Comparison of ENCODE assay signal across 8 mouse cellular contexts in genomic region chr5:74530785-74531184, GRCm38 (mm10). TPM values are rescaled to one million over a fixed set of nuclear protein-coding genes. Genes with fewer than 3 reads are reported as not detected.
DNase-seq lines count a peak whose midpoint lies in the region; ATAC-seq and TF ChIP-seq lines count a peak whose summit lies in the region.

No protein-coding gene starts in this region.

- TF ChIP-seq CTCF in gastrocnemius, adult 2 months (IDR thresholded peaks at IDR 0.05): no peak

- DNase-seq in gastrocnemius, adult 2 months: no peak
- no peak for DNase-seq in gastrocnemius, adult 18-20 months (ENCODE audit: low spot score)
- DNase-seq in 416B (ENCODE audit: low read depth): peak; percentile 15
- no peak for DNase-seq in liver, embryonic 13.5 days
- DNase-seq in retina, embryonic 14.5 days (ENCODE audit: low spot score): no peak

- no peaks in the 10 kb centered on the region for H3K36me3 ChIP-seq in forebrain, embryonic 13.5 days (ENCODE audit: poor library complexity, severe bottlenecking)
- H3K36me3 ChIP-seq in liver, embryonic 13.5 days: no peaks in the 10 kb centered on the region

- no peaks in the 10 kb centered on the region for H3K27me3 ChIP-seq in forebrain, embryonic 13.5 days
- no peaks in the 10 kb centered on the region for H3K27me3 ChIP-seq in liver, embryonic 13.5 days

- H3K27ac ChIP-seq in gastrocnemius, adult 2 months: peak overlapping the region; percentile 85; the same call in 1 of the 2 replicates
- no peak overlapping the region for H3K27ac ChIP-seq in forebrain, embryonic 13.5 days
- H3K27ac ChIP-seq in liver, embryonic 13.5 days: no peak overlapping the region

- 24% methylated on average over 16 of the region's 16 CpGs for WGBS in forebrain, embryonic 13.5 days
- WGBS in liver, embryonic 13.5 days (ENCODE audit: insufficient replicate concordance): 7% methylated on average over 16 of the region's 16 CpGs

- peaks cover 28% of the 10 kb centered on the region for H3K4me1 ChIP-seq in forebrain, embryonic 13.5 days
- H3K4me1 ChIP-seq in liver, embryonic 13.5 days (replicated peaks): peaks cover 54% of the 10 kb centered on the region

- H3K9me3 ChIP-seq in forebrain, embryonic 13.5 days (replicated peaks): no peaks in the 10 kb centered on the region
- H3K9me3 ChIP-seq in liver, embryonic 13.5 days (replicated peaks): no peaks in the 10 kb centered on the region

- peak overlapping the region; percentile 70 for H3K9ac ChIP-seq in forebrain, embryonic 13.5 days
- H3K9ac ChIP-seq in liver, embryonic 13.5 days: peak overlapping the region; percentile 79

- peak overlapping the region; percentile 91 for H3K4me3 ChIP-seq in gastrocnemius, adult 2 months
- peak overlapping the region; percentile 84 for H3K4me3 ChIP-seq in forebrain, embryonic 13.5 days
- peak overlapping the region; percentile 93 for H3K4me3 ChIP-seq in liver, embryonic 13.5 days (replicated peaks)

- intact Hi-C loops in gastrocnemius, adult 2 months (cut with DNase I): loop anchor here (10.0 kb wide), 1 partner anchor 216 kb away; no protein-coding TSS in a partner anchor

- no peak for ATAC-seq in forebrain, embryonic 13.5 days
- no peak for ATAC-seq in liver, embryonic 13.5 days (ENCODE audit: low read depth)
- no peak for ATAC-seq in activated CD4-positive, CD25-positive, alpha-beta regulatory T cell, adult 4 months
- no peak for ATAC-seq in inflammation-experienced regulatory T-cells, adult 6 months

- peak overlapping the region; percentile 99 for H3K4me2 ChIP-seq in forebrain, embryonic 13.5 days
- H3K4me2 ChIP-seq in liver, embryonic 13.5 days: peak overlapping the region; percentile 98

RNA-seq across cellular contexts. Expression of gene Scfd2, which starts 0.8 kb away (rescaled TPM):
- total RNA-seq in gastrocnemius, adult 2 months (2021): 10 to 100 TPM; 10.3 to 11.7 TPM
- 10 to 100 TPM in 1 of 2 experiments, 1 to 10 TPM in 1; 9.4 to 11.2 TPM for total RNA-seq in gastrocnemius, adult 18-20 months (2021)
- 17.9 and 20.0 TPM in 2 replicates for polyA plus RNA-seq in forebrain, embryonic 13.5 days (2015; fragmentation: Nextera tagmentation; extraction: Ambion mirVana)
- polyA plus RNA-seq in liver, embryonic 13.5 days (2015; fragmentation: Nextera tagmentation; extraction: Ambion mirVana): 13.9 and 14.8 TPM in 2 replicates
- polyA plus RNA-seq in activated CD4-positive, CD25-positive, alpha-beta regulatory T cell, adult 4 months (2017; shearing (Covaris generic)): 10 to 100 TPM; 18.7 to 19.3 TPM
- polyA plus RNA-seq in inflammation-experienced regulatory T-cells, adult 6 months (2017; shearing (Covaris generic)): 10 to 100 TPM; 15.8 to 17.1 (median 16.3) TPM

RNA-seq across cellular contexts. Expression of gene Fip1l1, which starts 4.5 kb away (rescaled TPM):
- total RNA-seq in gastrocnemius, adult 2 months (2021): 10 to 100 TPM; 16.6 to 22.7 TPM
- total RNA-seq in gastrocnemius, adult 18-20 months (2021): 10 to 100 TPM; 16.6 to 21.3 TPM
- 97.1 and 97.4 TPM in 2 replicates for polyA plus RNA-seq in forebrain, embryonic 13.5 days (2015; fragmentation: Nextera tagmentation; extraction: Ambion mirVana)
- 43.7 and 57.3 TPM in 2 replicates for polyA plus RNA-seq in liver, embryonic 13.5 days (2015; fragmentation: Nextera tagmentation; extraction: Ambion mirVana)
- 10 to 100 TPM; 72.6 to 82.9 TPM for polyA plus RNA-seq in activated CD4-positive, CD25-positive, alpha-beta regulatory T cell, adult 4 months (2017; shearing (Covaris generic))
- 10 to 100 TPM; 82.8 to 94.6 (median 84.7) TPM for polyA plus RNA-seq in inflammation-experienced regulatory T-cells, adult 6 months (2017; shearing (Covaris generic))
